Mouse (Mus musculus): ENCODE data around the gene Gkn2. TPM values are rescaled to one million over a fixed set of nuclear protein-coding genes. Genes with fewer than 3 reads are reported as not detected.
A peak's percentile ranks its signal among the peaks of the same experiment; 100 is the strongest.

Gene Gkn2
- polyA plus RNA-seq, 1 experiment from 2014 or later = not detected

DNA sequence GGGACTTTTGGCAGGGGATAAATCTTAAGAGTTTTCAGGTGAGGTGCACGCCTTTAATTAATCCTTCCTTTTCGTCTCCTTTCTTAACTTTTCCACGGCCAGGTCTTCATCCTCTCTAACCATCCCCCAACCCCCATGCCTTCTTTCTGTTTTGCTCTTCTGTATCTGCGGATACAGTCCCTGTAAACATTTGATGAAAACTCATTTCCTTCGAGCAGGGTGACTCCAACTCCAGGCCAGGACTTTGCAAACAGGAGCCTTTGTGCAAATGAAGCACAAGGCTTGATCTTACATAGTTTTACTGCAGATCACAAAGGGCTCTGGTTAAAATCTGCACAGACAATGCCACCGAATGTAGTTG lies 37.2 kb upstream of the Gkn2 start:
- ATAC-seq (replicated peaks; ENCODE audit: insufficient number of reproducible peaks, low FRiP score, low TSS enrichment, low read depth) (no peak), DNase-seq (ENCODE audit: low spot score) (no peak)

DNA sequence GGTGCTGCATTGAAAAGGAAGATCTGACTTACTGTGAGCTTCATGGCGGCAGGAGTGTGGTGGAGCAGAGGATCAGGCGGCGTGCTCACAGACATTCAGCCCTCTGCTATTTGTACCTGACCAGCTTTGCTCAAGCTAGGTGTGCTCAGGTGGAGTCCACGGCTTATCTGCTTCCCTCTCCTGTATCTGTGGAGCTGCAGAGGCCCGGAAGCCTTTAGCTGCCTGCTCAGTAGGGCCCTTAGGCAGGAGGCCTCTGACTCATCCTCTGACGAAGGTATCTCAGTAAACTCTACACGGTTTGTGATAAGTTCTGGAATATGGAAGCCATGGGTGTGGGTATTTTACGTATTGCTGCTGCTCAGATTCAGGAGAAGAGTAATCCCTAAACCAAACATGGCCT lies 22.3 kb upstream of the Gkn2 start, which contains the start of gene Gkn1:
TSS of gene Gkn1 (minus strand) at position 114 of the 400 bp plus-strand sequence.
- Histone ChIP-seq H3K27me3 (ENCODE audit: control insufficient read depth, insufficient read depth, low read length) (no peaks in the 10 kb centered on the region), H3K27ac (replicated peaks; ENCODE audit: low read depth, low read length) (no peak within 1 kb of the TSS), H3K9me3 (replicated peaks; ENCODE audit: control insufficient read depth, low read length) (no peaks in the 10 kb centered on the region), H3K9ac (replicated peaks; ENCODE audit: low read length) (no peak within 1 kb of the TSS), H3K4me3 (ENCODE audit: low read depth, low read length) (no peak within 1 kb of the TSS), H3K4me1 (ENCODE audit: control insufficient read depth, insufficient read depth, low read length) (no peaks in the 10 kb centered on the region), H3K36me3 (replicated peaks; ENCODE audit: control insufficient read depth, insufficient read depth, low read depth, low read length) (no peaks in the 10 kb centered on the region), H3K4me2 (ENCODE audit: low read depth, low read length) (no peak within 1 kb of the TSS)
- WGBS = 92% methylated on average over 8 of the region's 8 CpGs
- no peak for ATAC-seq (replicated peaks; ENCODE audit: insufficient number of reproducible peaks, low FRiP score, low TSS enrichment, low read depth)
- DNase-seq (ENCODE audit: low spot score) = no peak

More for the DNA sequence above, 37.2 kb upstream of the Gkn2 start:
- 33% methylated on average over 6 of the region's 6 CpGs for WGBS
- Histone ChIP-seq H3K27me3 (ENCODE audit: control insufficient read depth, insufficient read depth, low read length) (no peaks in the 10 kb centered on the region), H3K36me3 (replicated peaks; ENCODE audit: control insufficient read depth, insufficient read depth, low read depth, low read length) (no peaks in the 10 kb centered on the region), H3K4me2 (ENCODE audit: low read depth, low read length) (no peak overlapping the region), H3K4me3 (ENCODE audit: low read depth, low read length) (no peak overlapping the region; the same call in 1 of the 2 replicates), H3K27ac (replicated peaks; ENCODE audit: low read depth, low read length) (no peak overlapping the region), H3K9me3 (replicated peaks; ENCODE audit: control insufficient read depth, low read length) (no peaks in the 10 kb centered on the region), H3K9ac (replicated peaks; ENCODE audit: low read length) (no peak overlapping the region), H3K4me1 (ENCODE audit: control insufficient read depth, insufficient read depth, low read length) (peaks cover 3% of the 10 kb centered on the region; the same call in 1 of the 2 replicates)

DNA sequence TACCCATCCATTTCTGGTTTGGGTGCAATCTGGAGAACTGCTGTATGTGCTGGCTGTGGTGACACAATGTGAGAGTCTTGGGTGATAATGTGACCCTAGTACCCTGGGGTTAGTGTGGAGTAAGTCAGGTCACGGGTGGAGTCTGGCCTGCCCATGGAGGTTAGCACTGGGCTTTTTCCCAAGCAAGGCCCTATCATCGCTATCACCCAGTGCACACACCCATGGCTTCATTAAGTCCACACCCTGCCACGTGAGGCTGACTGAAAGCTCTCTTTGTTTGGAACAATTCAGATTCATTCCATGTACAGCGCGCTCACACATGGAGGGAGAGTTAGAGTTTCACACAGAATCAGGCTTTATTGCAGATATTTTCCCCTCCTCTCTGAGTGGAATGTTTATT lies 18.7 kb upstream of the Gkn2 start:
- Histone ChIP-seq H3K27ac (replicated peaks; ENCODE audit: low read depth, low read length) (no peak overlapping the region), H3K9me3 (replicated peaks; ENCODE audit: control insufficient read depth, low read length) (no peaks in the 10 kb centered on the region), H3K4me1 (ENCODE audit: control insufficient read depth, insufficient read depth, low read length) (no peaks in the 10 kb centered on the region), H3K4me2 (ENCODE audit: low read depth, low read length) (no peak overlapping the region), H3K4me3 (ENCODE audit: low read depth, low read length) (no peak overlapping the region), H3K27me3 (ENCODE audit: control insufficient read depth, insufficient read depth, low read length) (no peaks in the 10 kb centered on the region), H3K36me3 (replicated peaks; ENCODE audit: control insufficient read depth, insufficient read depth, low read depth, low read length) (no peaks in the 10 kb centered on the region), H3K9ac (replicated peaks; ENCODE audit: low read length) (no peak overlapping the region)
- ATAC-seq (replicated peaks; ENCODE audit: insufficient number of reproducible peaks, low FRiP score, low TSS enrichment, low read depth) (no peak), DNase-seq (ENCODE audit: low spot score) (no peak)
- 69% methylated on average over 5 of the region's 5 CpGs for WGBS

DNA sequence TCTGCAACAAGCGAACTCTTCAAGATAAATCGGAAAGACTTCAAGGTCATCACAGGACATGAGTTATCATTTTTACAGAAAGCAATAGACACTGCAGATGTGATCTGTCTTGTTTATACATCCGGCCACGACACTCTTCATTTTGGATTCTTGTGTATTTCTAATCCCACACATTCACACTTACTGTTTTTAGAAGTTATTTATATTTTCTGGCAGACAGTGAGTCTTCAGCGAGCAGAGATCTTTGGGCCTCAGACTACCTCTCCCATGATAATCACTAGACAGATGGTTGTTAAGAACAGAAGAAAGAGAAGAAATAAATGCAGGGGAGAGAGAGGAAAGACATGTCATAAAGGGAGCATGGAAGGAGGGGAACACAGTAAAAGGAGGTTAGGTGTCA lies 3.9 kb upstream of the Gkn2 start:
- H3K9ac ChIP-seq (replicated peaks; ENCODE audit: low read length) = no peak overlapping the region
- DNase-seq (ENCODE audit: low spot score) (no peak), ATAC-seq (replicated peaks; ENCODE audit: insufficient number of reproducible peaks, low FRiP score, low TSS enrichment, low read depth) (no peak)
- no peak overlapping the region for H3K27ac ChIP-seq (replicated peaks; ENCODE audit: low read depth, low read length)
- no peak overlapping the region for H3K4me3 ChIP-seq (ENCODE audit: low read depth, low read length)
- H3K36me3 ChIP-seq (replicated peaks; ENCODE audit: control insufficient read depth, insufficient read depth, low read depth, low read length) = no peaks in the 10 kb centered on the region
- H3K27me3 ChIP-seq (ENCODE audit: control insufficient read depth, insufficient read depth, low read length) = no peaks in the 10 kb centered on the region
- 89% methylated on average over 5 of the region's 5 CpGs for WGBS
- H3K4me2 ChIP-seq (ENCODE audit: low read depth, low read length) = no peak overlapping the region
- H3K4me1 ChIP-seq (ENCODE audit: control insufficient read depth, insufficient read depth, low read length) = no peaks in the 10 kb centered on the region
- H3K9me3 ChIP-seq (replicated peaks; ENCODE audit: control insufficient read depth, low read length) = no peaks in the 10 kb centered on the region

DNA sequence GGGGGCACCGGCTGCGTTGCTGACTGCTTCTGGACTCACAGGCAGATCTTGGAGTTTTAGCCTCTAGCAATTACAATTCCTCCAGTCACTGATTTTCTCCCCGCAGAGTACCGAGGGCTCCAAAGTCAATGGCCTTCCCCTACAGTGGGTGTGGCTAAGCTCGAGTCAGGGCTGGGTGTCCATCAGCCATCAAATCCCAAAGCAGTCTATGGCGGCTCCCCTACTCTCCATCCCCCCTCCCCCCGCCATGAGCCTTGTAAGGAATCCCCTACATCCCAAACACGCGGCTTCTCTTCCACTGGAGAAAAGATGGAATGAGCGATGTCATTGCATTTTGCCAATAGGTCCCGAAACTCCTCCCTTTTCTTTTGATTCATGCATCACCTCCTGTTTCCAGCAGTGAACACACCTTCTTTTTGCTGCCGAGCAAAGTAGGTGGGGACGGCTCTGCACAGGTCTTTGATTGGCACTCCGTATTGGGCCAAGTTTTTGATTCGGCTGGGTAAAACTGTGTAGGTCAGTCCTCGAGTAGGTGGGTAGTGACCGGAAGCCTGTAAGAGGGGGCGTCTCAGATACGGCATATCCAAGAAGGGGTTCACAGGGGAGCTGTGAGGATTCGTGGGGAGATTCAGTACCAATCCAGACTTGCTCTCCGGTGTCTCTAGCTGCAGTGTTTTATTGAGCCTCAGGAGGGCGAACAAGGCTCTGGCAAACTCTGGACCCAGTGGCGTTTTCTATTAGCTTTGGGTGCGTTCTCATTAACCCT lies 11.0 kb downstream of the Gkn2 start:
- Histone ChIP-seq H3K9ac (replicated peaks; ENCODE audit: low read length) (0 out of 2 replicates have a peak overlapping the region, but pooled peaks have one; percentile 22), H3K4me1 (ENCODE audit: control insufficient read depth, insufficient read depth, low read length) (no peaks in the 10 kb centered on the region; the same call in none of the 2 replicates), H3K4me2 (ENCODE audit: low read depth, low read length) (peak overlapping the region; percentile 47), H3K4me3 (ENCODE audit: low read depth, low read length) (no peak overlapping the region), H3K27ac (replicated peaks; ENCODE audit: low read depth, low read length) (no peak overlapping the region), H3K27me3 (ENCODE audit: control insufficient read depth, insufficient read depth, low read length) (peaks cover 4% of the 10 kb centered on the region; the same call in 1 of the 2 replicates), H3K9me3 (replicated peaks; ENCODE audit: control insufficient read depth, low read length) (no peaks in the 10 kb centered on the region), H3K36me3 (replicated peaks; ENCODE audit: control insufficient read depth, insufficient read depth, low read depth, low read length) (no peaks in the 10 kb centered on the region)
- peak; percentile 47 for DNase-seq (ENCODE audit: low spot score)
- 0 out of 2 replicates have a peak, but pooled peaks have one; percentile 50 for ATAC-seq (replicated peaks; ENCODE audit: insufficient number of reproducible peaks, low FRiP score, low TSS enrichment, low read depth)
- WGBS = 8% methylated on average over 24 of the region's 24 CpGs

DNA sequence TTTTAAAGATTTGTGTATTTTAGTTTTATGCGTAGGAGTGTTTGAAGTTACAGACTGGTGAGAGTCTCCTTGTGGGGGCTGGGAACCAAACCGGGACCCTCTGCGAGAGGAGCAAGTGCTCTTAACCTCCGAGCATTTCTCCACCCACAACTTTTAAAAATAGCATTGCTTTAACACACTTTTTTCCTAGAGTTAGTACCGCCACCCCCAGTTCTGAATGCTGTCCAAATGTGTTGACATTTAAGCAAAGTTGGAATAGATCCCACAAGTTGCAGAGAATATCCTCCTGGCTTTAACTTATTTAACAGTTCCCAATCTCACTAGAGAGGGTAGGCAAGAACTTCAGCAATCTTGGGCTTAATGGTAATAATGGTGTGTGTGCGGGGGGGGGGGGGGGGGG lies 11.6 kb downstream of the Gkn2 start:
- DNase-seq (ENCODE audit: low spot score) (no peak), ATAC-seq (replicated peaks; ENCODE audit: insufficient number of reproducible peaks, low FRiP score, low TSS enrichment, low read depth) (no peak)
- Histone ChIP-seq H3K27ac (replicated peaks; ENCODE audit: low read depth, low read length) (no peak overlapping the region), H3K4me3 (ENCODE audit: low read depth, low read length) (no peak overlapping the region), H3K9ac (replicated peaks; ENCODE audit: low read length) (no peak overlapping the region), H3K4me1 (ENCODE audit: control insufficient read depth, insufficient read depth, low read length) (no peaks in the 10 kb centered on the region; the same call in none of the 2 replicates), H3K36me3 (replicated peaks; ENCODE audit: control insufficient read depth, insufficient read depth, low read depth, low read length) (no peaks in the 10 kb centered on the region), H3K27me3 (ENCODE audit: control insufficient read depth, insufficient read depth, low read length) (peaks cover 4% of the 10 kb centered on the region; the same call in 1 of the 2 replicates), H3K4me2 (ENCODE audit: low read depth, low read length) (no peak overlapping the region), H3K9me3 (replicated peaks; ENCODE audit: control insufficient read depth, low read length) (no peaks in the 10 kb centered on the region)
- WGBS = 67% methylated on average over 5 of the region's 6 CpGs

DNA sequence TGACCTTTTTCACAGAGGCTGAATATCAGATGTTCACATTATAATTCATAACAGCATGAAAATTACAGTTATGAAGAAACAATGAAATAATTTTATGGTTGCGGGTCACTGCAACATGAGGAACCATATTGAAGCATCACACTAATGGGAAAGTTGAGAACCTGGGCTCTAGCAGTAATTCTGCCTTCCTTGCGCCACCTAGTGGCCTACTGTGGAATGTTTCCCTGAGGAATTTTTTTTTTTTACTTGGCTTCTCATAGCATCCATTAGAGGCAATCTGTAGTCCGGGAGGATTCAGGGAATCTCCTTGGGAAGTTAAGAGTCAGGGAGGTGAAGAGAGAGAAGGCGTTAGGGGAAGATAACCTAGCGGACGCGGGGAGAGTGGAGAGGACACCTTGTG lies 13.0 kb downstream of the Gkn2 start:
- 12% methylated on average over 7 of the region's 7 CpGs for WGBS
- no peaks in the 10 kb centered on the region; the same call in none of the 2 replicates for H3K4me1 ChIP-seq (ENCODE audit: control insufficient read depth, insufficient read depth, low read length)

DNA sequence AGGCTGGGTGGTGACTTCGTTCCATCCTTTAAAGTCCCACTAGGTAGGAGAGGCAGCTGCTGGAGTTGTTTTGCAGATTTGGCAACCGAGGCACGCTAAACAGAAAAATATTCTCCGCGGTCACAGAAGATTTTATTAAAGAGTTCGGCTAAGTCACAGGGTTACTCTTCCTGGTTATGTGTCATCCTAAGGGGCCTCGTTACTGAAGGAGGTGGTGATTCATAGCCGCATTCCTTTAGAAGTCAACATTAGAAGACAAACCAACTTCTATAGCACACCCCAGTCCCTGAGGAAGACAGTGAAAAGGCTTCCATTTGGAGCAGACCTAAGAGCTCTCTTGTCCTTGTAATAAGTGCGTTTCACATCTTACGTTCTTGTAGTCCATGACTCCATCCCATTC lies 13.5 kb downstream of the Gkn2 start:
- Histone ChIP-seq H3K4me2 (ENCODE audit: low read depth, low read length) (no peak overlapping the region), H3K36me3 (replicated peaks; ENCODE audit: control insufficient read depth, insufficient read depth, low read depth, low read length) (no peaks in the 10 kb centered on the region), H3K27ac (replicated peaks; ENCODE audit: low read depth, low read length) (no peak overlapping the region), H3K4me1 (ENCODE audit: control insufficient read depth, insufficient read depth, low read length) (no peaks in the 10 kb centered on the region; the same call in none of the 2 replicates), H3K27me3 (ENCODE audit: control insufficient read depth, insufficient read depth, low read length) (peaks cover 4% of the 10 kb centered on the region; the same call in 1 of the 2 replicates), H3K9ac (replicated peaks; ENCODE audit: low read length) (no peak overlapping the region), H3K4me3 (ENCODE audit: low read depth, low read length) (no peak overlapping the region), H3K9me3 (replicated peaks; ENCODE audit: control insufficient read depth, low read length) (no peaks in the 10 kb centered on the region)
- WGBS = 85% methylated on average over 10 of the region's 10 CpGs
- DNase-seq (ENCODE audit: low spot score) (no peak), ATAC-seq (replicated peaks; ENCODE audit: insufficient number of reproducible peaks, low FRiP score, low TSS enrichment, low read depth) (no peak)

More for the DNA sequence above, 13.0 kb downstream of the Gkn2 start:
- Histone ChIP-seq H3K27me3 (ENCODE audit: control insufficient read depth, insufficient read depth, low read length) (peaks cover 4% of the 10 kb centered on the region; the same call in 1 of the 2 replicates), H3K4me3 (ENCODE audit: low read depth, low read length) (no peak overlapping the region), H3K4me2 (ENCODE audit: low read depth, low read length) (no peak overlapping the region), H3K36me3 (replicated peaks; ENCODE audit: control insufficient read depth, insufficient read depth, low read depth, low read length) (no peaks in the 10 kb centered on the region), H3K9me3 (replicated peaks; ENCODE audit: control insufficient read depth, low read length) (no peaks in the 10 kb centered on the region), H3K27ac (replicated peaks; ENCODE audit: low read depth, low read length) (no peak overlapping the region), H3K9ac (replicated peaks; ENCODE audit: low read length) (no peak overlapping the region)
- peak; percentile 88 for DNase-seq (ENCODE audit: low spot score)
- ATAC-seq (replicated peaks; ENCODE audit: insufficient number of reproducible peaks, low FRiP score, low TSS enrichment, low read depth) = no peak
